Mouse (Mus musculus) heart, adult 10 weeks (tissue): ENCODE measurements around the gene Raf1. TPM values are rescaled to one million over a fixed set of nuclear protein-coding genes. Genes with fewer than 3 reads are reported as not detected.

Experiments
- polyA plus RNA-seq: library from polyadenylated mRNA; stranded (reverse); fragments of 350-450 nt; fragmentation: Illumina TruSeq; extraction: RNeasy Lipid Tissue Mini Kit (QIAGEN cat#74804); gene quantifications from one replicate; pipeline ENCODE4 v1.2.3, GENCODE M21; 2014; ENCODE audit warnings: low read depth, low replicate concordance

Raf1 gene
- 130 TPM for polyA plus RNA-seq

DNA sequence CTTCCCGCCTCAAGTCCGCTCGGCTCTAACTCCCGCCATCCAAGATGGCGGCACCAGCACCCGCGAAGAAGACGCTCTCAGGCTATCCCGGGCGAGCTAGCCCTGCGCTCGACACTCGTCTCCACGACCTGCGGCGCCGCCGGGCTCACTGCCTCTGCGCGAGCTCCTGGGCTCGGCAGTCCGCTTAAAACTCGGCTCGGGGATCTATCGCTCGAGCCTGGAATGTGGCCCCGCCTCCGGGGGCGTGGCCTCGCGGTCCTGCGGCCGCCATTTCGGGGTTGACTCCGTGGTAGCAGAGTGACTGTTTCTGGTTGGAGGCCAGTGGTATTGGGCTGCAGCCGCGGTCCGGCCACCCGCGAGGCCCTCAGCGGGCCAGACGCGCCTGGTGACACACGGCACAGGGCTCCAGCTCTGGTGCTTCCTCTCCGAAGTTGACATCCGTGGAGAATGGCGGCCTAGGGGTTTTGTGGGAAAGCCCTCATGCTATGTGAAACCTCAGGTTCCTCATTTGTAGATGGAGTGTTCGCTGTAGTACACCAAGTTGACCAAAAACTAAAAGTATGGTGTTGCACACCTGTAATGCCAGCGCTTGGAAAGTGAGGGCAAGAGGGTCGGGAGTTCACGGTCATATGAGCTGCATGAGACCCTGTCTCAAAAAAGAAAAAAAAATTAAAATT, at the start of gene Raf1:
Raf1 (minus strand) TSS at position 184 of the 677 bp plus-strand sequence.

DNA sequence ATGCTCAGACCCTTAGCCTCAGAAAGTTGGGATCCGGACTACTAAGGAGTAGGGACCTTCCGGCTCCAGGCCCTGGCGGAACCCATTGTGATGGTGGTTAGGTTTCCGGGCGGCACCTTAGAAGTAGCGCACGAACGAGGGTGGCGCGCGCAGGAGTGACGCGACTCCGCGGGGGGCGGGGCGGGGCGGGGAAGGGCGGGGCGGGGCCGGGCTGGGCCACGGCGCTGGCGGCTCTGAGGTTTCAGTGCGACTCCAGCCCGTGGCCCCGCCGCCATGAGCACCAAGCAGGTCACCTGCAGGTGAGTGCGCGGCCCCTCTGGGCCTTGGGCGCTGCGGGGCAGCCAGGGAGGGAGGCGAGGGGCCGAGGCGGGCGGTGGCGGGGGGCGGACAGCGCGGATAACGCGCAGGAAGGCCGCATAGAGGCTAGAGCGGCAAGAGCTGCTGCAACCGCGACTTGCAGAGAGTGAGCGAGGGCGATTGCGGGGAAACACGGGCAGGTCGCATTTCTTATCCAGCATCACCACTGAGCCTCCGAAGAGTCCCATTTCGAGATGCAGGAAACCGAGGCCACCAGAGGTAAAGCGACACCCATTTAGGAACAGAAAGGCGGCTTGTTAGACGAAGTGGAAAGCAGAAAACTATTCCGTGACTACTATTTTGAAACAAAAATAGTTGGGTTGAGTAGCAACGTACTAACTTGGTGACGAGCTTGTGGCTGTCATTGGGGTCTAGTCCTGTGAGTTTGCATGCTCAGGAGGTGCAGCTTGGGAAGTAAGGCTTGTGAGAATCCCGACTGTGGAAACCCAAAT, 74.5 kb downstream of the Raf1 start, which contains the start of gene Mkrn2:
Mkrn2 (plus strand) TSS at position 188 of the 809 bp plus-strand sequence.

DNA sequence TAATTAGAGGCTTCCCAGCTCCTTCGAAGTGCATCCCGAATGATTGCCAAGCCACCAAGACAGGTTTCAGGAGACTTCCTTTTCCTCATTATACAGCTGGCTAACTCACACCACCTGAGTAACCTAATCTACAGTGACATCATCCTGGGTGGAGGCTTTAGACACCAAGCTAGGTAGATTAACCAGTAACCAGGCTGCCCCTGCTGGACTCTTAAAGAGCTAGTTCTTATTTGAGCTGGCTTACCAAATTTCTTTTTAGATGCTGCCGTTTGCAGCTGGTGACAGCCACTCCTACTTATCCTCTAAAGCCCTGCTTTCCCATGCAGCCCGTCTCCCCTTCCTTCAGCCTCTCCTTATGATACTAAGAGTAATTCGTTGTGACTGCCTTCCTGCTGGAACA, 84.0 kb downstream of the Raf1 start, which contains the start of gene Mkrn2os:
Mkrn2os (minus strand) TSS at position 119 of the 400 bp plus-strand sequence.

Other genes starting within 250 kb of the Raf1 start
- gene Tsen2, start 132.0 kb downstream of the Raf1 start, polyA plus RNA-seq, result 10.6 TPM
- 0.52 TPM for gene Mkrn2os, start 84.1 kb downstream of the Raf1 start, polyA plus RNA-seq
- gene Mkrn2, start 74.7 kb downstream of the Raf1 start, polyA plus RNA-seq, result 18.7 TPM
- not detected for gene Tmem40, start 85.8 kb upstream of the Raf1 start, polyA plus RNA-seq
- gene Cand2, start 97.9 kb upstream of the Raf1 start, polyA plus RNA-seq, result 50.8 TPM
- 806 TPM for gene Rpl32, start 132.1 kb upstream of the Raf1 start, polyA plus RNA-seq
- 0.16 TPM for gene Efcab12, start 161.8 kb upstream of the Raf1 start, polyA plus RNA-seq
- 1.8 TPM for gene Mbd4, start 176.7 kb upstream of the Raf1 start, polyA plus RNA-seq
- gene Ift122, start 176.8 kb upstream of the Raf1 start, polyA plus RNA-seq, result 7.2 TPM